Mouse (Mus musculus) heart, postnatal 0 days (tissue): ENCODE data around the gene Scfd2. TPM values are rescaled to one million over a fixed set of nuclear protein-coding genes. Genes with fewer than 3 reads are reported as not detected.
A peak's percentile ranks its signal among the peaks of the same experiment; 100 is the strongest.

Experiments used
- ATAC-seq: fragments of 200-750 bp; cut with Nextera tagmentation; 2 replicates; pipeline ENCODE4 v1.8.0; 2017; ENCODE audit warnings: low read depth, moderate number of reproducible peaks, moderate library complexity; ENCODE audit not compliant: insufficient read depth
- DNase-seq: peaks from one replicate; pipeline ENCODE4 v3.0.0-alpha.2; 2016; ENCODE audit warnings: low spot score
- H3K27ac ChIP-seq: fragments of 300-500 bp; sonication (generic); 2 replicates; pipeline ENCODE4 v1.5.1; 2014; ENCODE audit warnings: low read depth, mild to moderate bottlenecking
- H3K27me3 ChIP-seq: fragments of 300-500 bp; sonication (generic); 2 replicates; pipeline ENCODE4 v1.6.1; 2014; ENCODE audit warnings: low read length, mixed read lengths; ENCODE audit not compliant: control insufficient read depth, insufficient read depth
- H3K36me3 ChIP-seq: fragments of 300-500 bp; sonication (generic); replicated peaks from 2 replicates; pipeline ENCODE4 v1.6.1; 2014; ENCODE audit warnings: low read length, mixed read lengths; ENCODE audit not compliant: control insufficient read depth, insufficient read depth
- H3K4me1 ChIP-seq: fragments of 300-500 bp; sonication (generic); 2 replicates; pipeline ENCODE4 v1.6.1; 2014; ENCODE audit warnings: antibody characterized with exemption; ENCODE audit not compliant: control insufficient read depth, insufficient read depth
- H3K4me2 ChIP-seq: fragments of 300-500 bp; sonication (generic); 2 replicates; pipeline ENCODE4 v1.6.1; 2014; ENCODE audit warnings: low read depth, mild to moderate bottlenecking, low read length, moderate library complexity
- H3K4me3 ChIP-seq: fragments of 300-500 bp; sonication (generic); 2 replicates; pipeline ENCODE4 v1.5.1; 2014; ENCODE audit warnings: low read depth, low read length
- H3K9ac ChIP-seq: fragments of 300-500 bp; sonication (generic); replicated peaks from 2 replicates; pipeline ENCODE4 v1.6.1; 2014; ENCODE audit warnings: low read depth, low read length, mixed read lengths
- H3K9me3 ChIP-seq: fragments of 300-500 bp; sonication (generic); replicated peaks from 2 replicates; pipeline ENCODE4 v1.6.1; 2016; ENCODE audit warnings: low read length; ENCODE audit not compliant: control insufficient read depth
- CTCF ChIP-seq: IDR thresholded peaks from 2 replicates; pipeline ENCODE4 v1.5.1; 2016; ENCODE audit warnings: antibody characterized with exemption, control low read depth, low read depth
- EP300 ChIP-seq: IDR thresholded peaks from 2 replicates; pipeline ENCODE4 v1.6.1; 2016; ENCODE audit warnings: antibody characterized with exemption, low read depth
- WGBS: fragments of 180-500 bp; shearing (Covaris S2); extraction: QIAGEN DNeasy Blood & Tissue Kit; methylation state at CpG from one replicate; pipeline ENCODE4 v1.1.7; 2014; 5-methylcytosine and 5-hydroxymethylcytosine counted together
- polyA plus RNA-seq: library from polyadenylated mRNA; unstranded; fragments of >200 nt; fragmentation: Nextera tagmentation; extraction: Ambion mirVana; gene quantifications from 2 replicates; pipeline ENCODE4 v1.2.1, GENCODE M21; 2015
- total RNA-seq: library from RNA; depleted of rRNA; stranded (reverse); fragments of >200 nt; gene quantifications from 2 replicates; pipeline ENCODE4 v1.2.3, GENCODE M21; 2014; ENCODE audit warnings: low replicate concordance

Gene Scfd2
- total and polyA plus RNA-seq, 2 experiments from 2014 or later = 14.2 to 24.3 TPM

DNA sequence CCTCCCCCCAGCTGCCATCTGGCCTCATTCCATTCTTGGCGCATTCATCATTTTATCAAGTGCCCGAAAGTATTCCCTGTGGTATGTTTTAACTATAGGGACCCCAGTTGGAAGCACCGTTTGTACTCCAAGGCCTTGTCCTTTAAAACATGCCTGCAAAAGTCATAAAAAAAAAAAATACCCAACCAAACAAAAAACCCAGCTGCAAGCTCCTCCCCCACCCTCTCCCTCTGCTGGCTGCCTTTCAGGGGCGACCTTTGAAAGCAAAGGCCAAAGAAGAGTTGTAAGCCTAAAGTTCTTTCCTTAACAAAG is 335.3 kb downstream of the Scfd2 start:
- no peak for ATAC-seq
- Histone ChIP-seq H3K27ac (peak overlapping the region; percentile 71), H3K9ac (peak overlapping the region; percentile 75), H3K4me1 (peaks cover 28% of the 10 kb centered on the region), H3K4me3 (peak overlapping the region; percentile 64), H3K36me3 (peaks cover 28% of the 10 kb centered on the region), H3K27me3 (no peaks in the 10 kb centered on the region), H3K4me2 (peak overlapping the region; percentile 83), H3K9me3 (no peaks in the 10 kb centered on the region)
- TF ChIP-seq CTCF (no peak), EP300 (no peak)
- DNase-seq = no peak
- 2% methylated on average over 4 of the region's 4 CpGs for WGBS

DNA sequence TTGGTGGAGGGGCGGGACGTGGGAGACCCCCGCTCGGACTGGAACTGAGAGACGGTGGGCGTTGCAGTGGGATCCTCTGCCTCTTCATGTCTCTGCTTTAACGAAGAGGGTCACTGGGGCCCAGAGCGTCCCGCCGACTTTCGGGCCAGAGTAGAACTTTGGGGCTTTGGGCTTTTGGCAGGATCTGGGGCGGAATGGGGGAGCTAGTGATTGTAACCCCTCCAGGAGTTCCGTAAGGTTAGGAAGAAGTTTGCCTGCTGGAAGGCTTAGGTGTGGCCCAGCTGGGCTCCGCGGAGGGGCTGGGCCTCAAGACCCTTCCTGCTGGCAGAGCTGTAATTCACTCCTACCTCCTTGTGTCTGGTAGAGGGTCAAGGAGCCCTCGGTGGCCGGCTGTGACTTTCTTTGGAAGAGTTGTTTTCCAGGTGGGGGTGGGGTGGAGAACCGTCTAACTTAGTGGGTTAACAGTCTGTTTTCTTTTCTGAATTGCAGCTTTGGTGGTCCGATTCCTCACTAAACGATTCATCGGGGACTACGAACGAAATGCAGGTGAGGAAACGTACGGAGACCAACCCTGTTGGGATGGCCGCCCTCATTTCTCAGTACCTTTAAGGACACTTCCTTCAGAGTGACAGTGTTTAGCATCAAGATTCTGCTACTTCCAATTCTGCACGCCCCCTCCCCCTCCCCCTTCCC is 335.8 kb downstream of the Scfd2 start:
- Histone ChIP-seq H3K9ac (peak overlapping the region; percentile 75), H3K4me3 (peak overlapping the region; percentile 64), H3K9me3 (no peaks in the 10 kb centered on the region), H3K36me3 (peaks cover 28% of the 10 kb centered on the region), H3K27ac (peak overlapping the region; percentile 95), H3K4me2 (peak overlapping the region; percentile 83), H3K4me1 (peaks cover 28% of the 10 kb centered on the region), H3K27me3 (no peaks in the 10 kb centered on the region)
- no peak for TF ChIP-seq CTCF
- TF ChIP-seq EP300 = 0 out of 2 replicates have a peak, but pooled peaks have one; percentile 13
- WGBS = 2% methylated on average over 27 of the region's 27 CpGs
- peak; percentile 12 for ATAC-seq
- no peak for DNase-seq

DNA sequence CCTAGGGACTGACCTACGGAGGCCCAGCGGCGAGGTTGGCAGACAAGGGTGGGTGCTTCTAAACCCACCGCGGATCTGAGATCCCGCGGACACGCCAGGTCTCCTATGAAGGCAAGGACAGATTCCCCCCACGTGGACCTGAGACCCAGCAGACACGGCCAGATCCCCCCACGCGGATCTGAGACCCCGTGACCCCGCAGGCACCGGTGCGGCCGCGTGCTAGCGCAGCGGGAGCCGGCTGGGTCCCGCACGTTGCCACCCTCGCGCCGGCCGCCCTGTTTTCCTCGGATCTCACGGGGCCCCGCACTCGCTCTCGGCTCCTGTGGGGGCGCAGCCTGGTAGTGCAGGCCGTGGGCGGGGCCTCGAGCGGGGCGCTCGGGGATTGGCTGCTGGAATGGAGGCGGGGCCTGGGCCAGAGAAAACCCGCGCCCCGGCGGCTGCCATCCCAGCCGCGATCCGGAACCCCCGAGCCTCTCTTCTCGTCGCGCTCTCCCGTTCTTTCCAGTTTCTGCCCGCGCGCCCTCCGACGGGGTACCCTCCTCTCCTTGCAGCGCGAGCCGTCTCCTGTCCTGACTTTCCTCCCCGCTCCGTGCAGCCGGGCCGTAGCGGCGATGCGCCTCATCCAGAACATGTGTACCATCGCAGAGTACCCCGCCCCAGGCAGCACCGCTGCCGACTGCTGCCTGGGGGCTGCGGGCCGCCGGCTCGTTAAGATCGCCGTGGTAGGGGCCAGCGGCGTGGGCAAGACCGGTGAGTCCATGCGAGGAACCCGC is 336.5 kb downstream of the Scfd2 start, which contains the start of gene Rasl11b:
Gene Rasl11b (plus strand): TSS at position 446 of the 773 bp plus-strand sequence.
- ATAC-seq (peak; percentile 91), DNase-seq (peak; percentile 94)
- TF ChIP-seq CTCF = peak; percentile 40; the same call in 1 of the 2 replicates
- peak; percentile 40; the same call in 1 of the 2 replicates for TF ChIP-seq EP300
- under 1% methylated on average over 73 of the region's 82 CpGs for WGBS
- Histone ChIP-seq H3K9me3 (no peaks in the 10 kb centered on the region), H3K9ac (peak within 1 kb of the TSS; percentile 75), H3K27ac (peak within 1 kb of the TSS; percentile 95), H3K4me2 (peak within 1 kb of the TSS; percentile 83), H3K27me3 (no peaks in the 10 kb centered on the region), H3K36me3 (peaks cover 26% of the 10 kb centered on the region), H3K4me1 (peaks cover 34% of the 10 kb centered on the region), H3K4me3 (peak within 1 kb of the TSS; percentile 64)

DNA sequence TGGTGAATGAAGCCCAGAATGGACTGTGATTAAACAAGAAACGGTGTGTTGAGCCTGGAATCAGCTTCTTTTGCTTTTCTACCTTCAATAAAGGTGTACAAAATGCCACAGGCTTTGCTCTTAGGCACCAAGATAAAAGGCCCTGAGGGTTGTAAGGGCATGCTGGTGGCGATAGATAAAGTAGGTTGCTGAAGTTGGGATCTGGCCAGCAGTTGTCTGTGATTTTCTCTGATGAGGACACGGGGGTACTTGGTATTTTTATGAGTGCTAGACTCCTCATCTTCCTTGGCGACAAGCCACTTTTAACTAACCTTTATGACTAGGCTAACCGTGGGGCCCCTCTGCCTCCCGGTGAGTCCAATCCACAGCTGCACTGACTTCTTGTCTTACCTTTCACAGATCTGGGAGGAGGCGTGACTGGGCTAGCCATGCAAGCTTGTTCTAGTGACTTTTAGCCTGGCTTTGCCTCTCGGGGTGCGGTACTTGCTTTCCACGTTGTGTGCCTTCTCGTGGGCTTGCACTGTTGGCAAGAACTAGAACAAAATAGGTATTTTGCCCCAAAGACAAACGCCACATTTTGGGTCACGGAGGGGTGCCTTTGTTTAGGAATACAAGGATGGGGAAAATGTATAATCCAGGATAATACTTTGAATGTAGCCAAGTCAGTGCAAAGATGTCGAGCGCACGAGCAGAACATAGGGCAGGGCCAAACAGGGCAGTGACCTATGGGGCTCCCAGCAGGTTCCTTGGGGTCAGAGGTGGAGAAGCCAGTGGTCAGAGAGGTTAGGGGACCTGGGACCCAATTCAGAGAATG is 337.3 kb downstream of the Scfd2 start:
- DNase-seq (no peak), ATAC-seq (no peak)
- H3K4me1 ChIP-seq = peaks cover 41% of the 10 kb centered on the region
- WGBS = 26% methylated on average over 16 of the region's 16 CpGs
- H3K36me3 ChIP-seq = peaks cover 18% of the 10 kb centered on the region
- no peaks in the 10 kb centered on the region for H3K9me3 ChIP-seq
- TF ChIP-seq EP300 = no peak
- TF ChIP-seq CTCF = no peak
- H3K4me2 ChIP-seq = peak overlapping the region; percentile 83
- peak overlapping the region; percentile 64 for H3K4me3 ChIP-seq
- H3K9ac ChIP-seq = peak overlapping the region; percentile 75
- H3K27ac ChIP-seq = peak overlapping the region; percentile 95
- no peaks in the 10 kb centered on the region for H3K27me3 ChIP-seq

DNA sequence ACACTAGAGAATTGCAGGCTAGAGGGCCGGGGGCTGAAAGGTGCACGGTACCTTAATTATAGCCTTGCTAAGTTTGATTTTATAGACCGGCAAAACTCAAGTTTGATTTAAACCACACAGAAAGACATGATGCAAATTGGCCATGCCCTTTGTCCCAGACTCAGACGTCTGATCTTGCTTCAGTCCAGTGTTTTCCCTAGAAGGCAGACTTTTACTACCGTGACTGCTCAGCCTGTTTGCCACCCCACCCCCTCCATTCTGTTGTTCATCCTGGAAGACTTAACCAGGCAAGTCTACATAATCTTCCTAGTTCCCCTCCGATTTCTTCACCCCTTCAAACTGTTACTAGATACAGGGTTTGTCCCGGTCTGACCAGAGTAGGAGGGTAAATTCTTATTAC is 337.9 kb downstream of the Scfd2 start:
- Histone ChIP-seq H3K9me3 (no peaks in the 10 kb centered on the region), H3K9ac (peak overlapping the region; percentile 75; the same call in 1 of the 2 replicates), H3K36me3 (peaks cover 12% of the 10 kb centered on the region), H3K27me3 (no peaks in the 10 kb centered on the region), H3K4me1 (peaks cover 41% of the 10 kb centered on the region), H3K4me3 (no peak overlapping the region), H3K27ac (no peak overlapping the region), H3K4me2 (no peak overlapping the region)
- ATAC-seq (no peak), DNase-seq (no peak)
- no peak for TF ChIP-seq CTCF
- no peak for TF ChIP-seq EP300
- 60% methylated on average over 7 of the region's 7 CpGs for WGBS
